Mouse (Mus musculus): Measurements from ENCODE around the gene Avp. TPM values are rescaled to one million over a fixed set of nuclear protein-coding genes. Genes with fewer than 3 reads are reported as not detected.

Avp gene
- polyA plus RNA-seq, 1 experiment from 2014 or later, result 49.3 TPM

- Histone ChIP-seq H3K27me3 (no peaks in the 10 kb centered on the region), H3K36me3 (peaks cover 68% of the 10 kb centered on the region), H3K4me3 (no peak overlapping the region), H3K9ac (replicated peaks) (no peak overlapping the region), H3K4me2 (replicated peaks) (no peak overlapping the region), H3K4me1 (no peaks in the 10 kb centered on the region), H3K27ac (replicated peaks) (no peak overlapping the region), H3K9me3 (no peaks in the 10 kb centered on the region)
- WGBS, result 91% methylated on average over 6 of the region's 6 CpGs
- ATAC-seq (replicated peaks), result no peak
Observed at GRCm38 (mm10) chr2:130535017-130535416, 47.3 kb downstream of the Avp start.

GRCm38 (mm10) chr2:130532201-130532600 lies 50.2 kb downstream of the Avp start:
- Histone ChIP-seq H3K27me3 (no peaks in the 10 kb centered on the region), H3K9me3 (no peaks in the 10 kb centered on the region), H3K9ac (replicated peaks) (no peak overlapping the region), H3K27ac (replicated peaks) (no peak overlapping the region), H3K4me1 (no peaks in the 10 kb centered on the region), H3K4me3 (no peak overlapping the region), H3K4me2 (replicated peaks) (no peak overlapping the region), H3K36me3 (peaks cover 58% of the 10 kb centered on the region)
- ATAC-seq (replicated peaks), result no peak
- WGBS, result 92% methylated on average over 2 of the region's 2 CpGs

Small RNAs within 50 kb of the gene (microRNA-seq; reads per million reads assigned to microRNA genes)
- gene Gm23876, result not detected

Other genes with a start within 250 kb of the Avp start
- 14.6 and 15.2 TPM in 2 replicates for gene Cpxm1, start 185.0 kb downstream of the Avp start, polyA plus RNA-seq (2015; fragmentation: Nextera tagmentation; extraction: Ambion mirVana)
- gene Gm28372, start 177.3 kb downstream of the Avp start, polyA plus RNA-seq (2015; fragmentation: Nextera tagmentation; extraction: Ambion mirVana), result 0.24 and 0.25 TPM in 2 replicates
- 0.42 and 0.45 TPM in 2 replicates for gene 1700020A23Rik, start 177.3 kb downstream of the Avp start, polyA plus RNA-seq (2015; fragmentation: Nextera tagmentation; extraction: Ambion mirVana)
- not detected in 2 replicates for gene Tmem239, start 176.1 kb downstream of the Avp start, polyA plus RNA-seq (2015; fragmentation: Nextera tagmentation; extraction: Ambion mirVana)
- 116 and 119 TPM in 2 replicates for gene Vps16, start 158.2 kb downstream of the Avp start, polyA plus RNA-seq (2015; fragmentation: Nextera tagmentation; extraction: Ambion mirVana)
- 12.4 and 12.8 TPM in 2 replicates for gene Pced1a, start 157.9 kb downstream of the Avp start, polyA plus RNA-seq (2015; fragmentation: Nextera tagmentation; extraction: Ambion mirVana)
- gene Ptpra, start 132.3 kb downstream of the Avp start, polyA plus RNA-seq (2015; fragmentation: Nextera tagmentation; extraction: Ambion mirVana), result 146 and 160 TPM in 2 replicates
- 77.8 and 82.3 TPM in 2 replicates for gene Mrps26, start 18.8 kb downstream of the Avp start, polyA plus RNA-seq (2015; fragmentation: Nextera tagmentation; extraction: Ambion mirVana)
- 1.4 and 2.6 TPM in 2 replicates for gene Oxt, start 6.4 kb downstream of the Avp start, polyA plus RNA-seq (2015; fragmentation: Nextera tagmentation; extraction: Ambion mirVana)
- gene Fastkd5, start 47.5 kb upstream of the Avp start, polyA plus RNA-seq (2015; fragmentation: Nextera tagmentation; extraction: Ambion mirVana), result 14.1 and 15.4 TPM in 2 replicates
- 12.7 and 12.9 TPM in 2 replicates for gene Ubox5, start 47.5 kb upstream of the Avp start, polyA plus RNA-seq (2015; fragmentation: Nextera tagmentation; extraction: Ambion mirVana)
- gene Lzts3, start 60.2 kb upstream of the Avp start, polyA plus RNA-seq (2015; fragmentation: Nextera tagmentation; extraction: Ambion mirVana), result 9.2 and 10.0 TPM in 2 replicates
- 57.4 and 63.4 TPM in 2 replicates for gene Ddrgk1, start 82.1 kb upstream of the Avp start, polyA plus RNA-seq (2015; fragmentation: Nextera tagmentation; extraction: Ambion mirVana)
- 133 and 134 TPM in 2 replicates for gene Itpa, start 85.1 kb upstream of the Avp start, polyA plus RNA-seq (2015; fragmentation: Nextera tagmentation; extraction: Ambion mirVana)
- gene Slc4a11, start 115.0 kb upstream of the Avp start, polyA plus RNA-seq (2015; fragmentation: Nextera tagmentation; extraction: Ambion mirVana), result 0.97 and 1.8 TPM in 2 replicates